Mouse (Mus musculus): ENCODE data around the gene Rapsn.

The Rapsn gene

GRCm38 (mm10) chr2:91081775-91082695, 46.6 kb downstream of the Rapsn start, which contains the start of gene Spi1:
Gene Spi1, plus strand, starts transcription at chr2:91082390.
- peak; percentile 94 for DNase-seq

GRCm38 (mm10) chr2:91082844-91083243, 47.4 kb downstream of the Rapsn start:
- peak; percentile 99 for DNase-seq

GRCm38 (mm10) chr2:91083366-91083940, 48.0 kb downstream of the Rapsn start:
- no peak for DNase-seq

- DNase-seq = peak; percentile 98
These were observed 48.9 kb downstream of the Rapsn start for GRCm38 (mm10) chr2:91084179-91084820.

GRCm38 (mm10) chr2:91085494-91086391, 50.3 kb downstream of the Rapsn start:
- no peak for DNase-seq

- peak; percentile 95 for DNase-seq
These were observed 51.2 kb downstream of the Rapsn start for GRCm38 (mm10) chr2:91086392-91087237.

GRCm38 (mm10) chr2:91087453-91087852, 52.0 kb downstream of the Rapsn start:
- DNase-seq = peak; percentile 90

- peak; percentile 89 for DNase-seq
These were observed 53.6 kb downstream of the Rapsn start for GRCm38 (mm10) chr2:91088987-91089386.

- peak; percentile 90 for DNase-seq
These were observed 54.8 kb downstream of the Rapsn start for GRCm38 (mm10) chr2:91090208-91090607.

GRCm38 (mm10) chr2:91090827-91091226, 55.4 kb downstream of the Rapsn start:
- DNase-seq = no peak
